Mouse (Mus musculus) heart, postnatal 0 days (tissue): ENCODE measurements around the gene Thpo.

Source experiments
- CTCF ChIP-seq: IDR thresholded peaks from 2 replicates; pipeline ENCODE4 v1.5.1; 2016; ENCODE audit warnings: antibody characterized with exemption, control low read depth, low read depth
- EP300 ChIP-seq: IDR thresholded peaks from 2 replicates; pipeline ENCODE4 v1.6.1; 2016; ENCODE audit warnings: antibody characterized with exemption, low read depth

DNA sequence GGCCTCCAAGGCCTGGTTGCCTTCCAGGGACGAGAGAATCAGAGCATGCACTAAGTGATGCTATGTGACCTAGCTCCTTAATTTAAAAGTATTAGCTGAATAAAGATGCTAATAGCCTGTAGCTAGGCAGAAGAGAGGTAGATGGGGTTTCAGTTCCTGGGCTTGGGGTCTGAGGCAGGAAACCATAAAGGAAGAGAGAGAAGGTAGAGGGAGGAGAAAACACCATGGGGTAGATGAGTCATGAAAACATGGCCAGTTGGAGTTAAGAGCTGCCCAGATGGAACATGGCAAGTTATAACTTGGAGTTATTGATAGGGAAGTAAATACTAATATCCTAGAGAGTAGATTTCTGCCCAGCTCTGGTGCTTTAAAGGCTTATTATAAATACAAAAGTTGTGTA, 23.1 kb upstream of the Thpo start:
- TF ChIP-seq CTCF (no peak), EP300 (no peak)
